Mouse (Mus musculus): Measurements from ENCODE around the gene Il18.

DNA sequence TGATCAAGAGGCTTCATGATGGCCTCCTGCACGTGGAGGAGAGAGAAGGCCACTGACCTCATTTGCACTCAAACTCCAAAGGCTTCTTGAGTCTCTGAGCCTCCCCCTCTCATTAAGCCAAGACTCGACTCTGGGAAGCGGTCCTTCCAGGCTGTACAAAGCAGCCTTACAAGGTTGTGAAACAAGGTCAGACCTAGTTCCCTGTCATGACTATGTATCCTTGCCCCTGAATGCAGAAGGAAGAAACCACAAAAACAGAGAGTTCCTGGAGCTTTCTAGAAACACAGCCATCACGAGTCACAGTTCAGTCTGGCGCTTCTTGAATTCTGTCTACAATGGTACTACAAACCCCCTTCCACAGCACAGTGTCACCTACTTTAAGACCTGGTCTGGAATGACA is 32.1 kb upstream of the Il18 start:
- TF ChIP-seq TAL1 (conservative IDR thresholded peaks at IDR 0.05; ENCODE audit: low read depth, low read length) (no peak), CTCF (IDR thresholded peaks at IDR 0.05; ENCODE audit: low read depth, low read length) (no peak), GATA1 (IDR thresholded peaks at IDR 0.05; ENCODE audit: borderline replicate concordance, low read length) (no peak), POLR2AphosphoS5 (IDR thresholded peaks at IDR 0.05; ENCODE audit: insufficient replicate concordance, low read depth, low read length) (no peak), GATA2 (IDR thresholded peaks at IDR 0.05; ENCODE audit: borderline replicate concordance, low read depth, low read length) (no peak)
